Mouse (Mus musculus) gastrocnemius, postnatal 4 days (tissue): Measurements from ENCODE around the gene Fhl3. TPM values are rescaled to one million over a fixed set of nuclear protein-coding genes. Genes with fewer than 3 reads are reported as not detected.
A peak's percentile ranks its signal among the peaks of the same experiment; 100 is the strongest.
"Not testable (repeated sequence)": the region's sequence is repeated elsewhere in the genome, so short reads cannot be mapped to it uniquely, and the experiment has no call there.

Experiments
- DNase-seq, 2 experiments: peaks; one replicate each; pipeline ENCODE4 v3.0.0; 2021 to 2022; ENCODE audit warnings: low spot score in 2 of 2, mixed read lengths in 2 of 2
- total RNA-seq, 2 experiments: library from RNA; stranded (reverse); gene quantifications; 2 replicates each; pipeline ENCODE4 v1.2.3; 2021

The Fhl3 gene
- total RNA-seq, 2 experiments from 2014 or later = 73.0 to 81.8 TPM

DNA sequence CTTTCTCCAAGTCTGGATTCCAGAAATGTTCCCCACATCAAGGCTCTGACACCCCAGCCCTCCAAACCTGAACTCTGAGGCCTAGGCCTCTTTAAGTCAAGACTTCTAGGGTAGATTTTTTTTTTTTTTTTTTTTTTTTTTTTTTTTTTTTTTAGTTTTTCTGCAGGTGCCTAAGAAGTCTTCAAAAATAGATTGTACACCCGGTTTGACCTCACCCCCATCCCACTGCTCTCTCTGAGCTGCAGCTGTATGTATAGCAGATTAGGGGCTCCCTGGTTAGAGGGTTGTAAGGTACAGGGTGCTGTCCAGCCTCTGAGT, 7.7 kb downstream of the Fhl3 start:
- DNase-seq = not testable (repeated sequence)

DNA sequence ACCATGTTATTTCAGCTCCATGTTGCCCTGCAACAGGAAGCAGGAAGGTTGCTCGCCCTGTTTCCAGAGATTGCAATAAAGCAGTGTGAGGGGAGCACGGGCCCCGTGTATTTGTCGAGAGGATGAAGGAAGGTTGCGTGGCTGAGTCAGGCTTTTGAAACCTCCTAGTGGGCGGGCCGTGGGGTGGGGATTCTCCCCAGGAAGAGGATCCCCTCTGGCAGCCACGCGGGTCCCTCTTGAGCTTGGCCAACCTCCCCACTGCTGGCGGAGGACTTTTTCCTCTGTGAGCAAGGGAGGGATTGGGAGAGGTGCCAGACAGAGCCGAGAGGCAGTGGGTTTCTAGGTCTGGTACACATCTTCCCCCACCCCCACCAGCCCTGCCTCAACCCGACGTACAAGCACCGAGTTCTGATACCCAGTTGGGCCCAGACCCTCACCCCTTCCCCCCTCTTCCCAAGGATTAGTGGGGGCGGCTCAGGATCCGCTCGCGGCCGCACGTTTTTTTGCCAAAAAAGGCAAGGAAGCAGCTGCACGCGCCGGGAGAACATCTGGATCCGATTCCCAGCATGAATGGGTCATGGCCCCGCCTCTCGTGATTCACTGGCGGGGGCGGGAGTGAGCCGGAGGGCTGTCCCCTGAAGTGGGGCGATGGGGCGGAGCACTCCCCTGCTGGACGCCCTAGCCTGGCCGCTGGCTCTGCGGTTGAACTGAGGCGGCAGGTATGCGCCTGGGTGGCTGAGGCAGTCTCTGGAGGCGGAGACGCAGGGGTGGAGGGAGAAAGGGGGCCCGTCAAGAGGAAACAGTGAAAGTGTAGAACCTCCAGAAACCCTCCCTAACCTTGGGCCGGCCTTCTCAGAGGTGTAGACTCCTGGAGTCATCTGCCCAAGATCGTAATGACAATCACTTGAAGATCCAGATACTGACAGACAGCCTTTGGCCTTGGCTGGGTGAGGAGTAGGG, 8.3 kb downstream of the Fhl3 start:
- DNase-seq = peak; percentile 87 to 94

DNA sequence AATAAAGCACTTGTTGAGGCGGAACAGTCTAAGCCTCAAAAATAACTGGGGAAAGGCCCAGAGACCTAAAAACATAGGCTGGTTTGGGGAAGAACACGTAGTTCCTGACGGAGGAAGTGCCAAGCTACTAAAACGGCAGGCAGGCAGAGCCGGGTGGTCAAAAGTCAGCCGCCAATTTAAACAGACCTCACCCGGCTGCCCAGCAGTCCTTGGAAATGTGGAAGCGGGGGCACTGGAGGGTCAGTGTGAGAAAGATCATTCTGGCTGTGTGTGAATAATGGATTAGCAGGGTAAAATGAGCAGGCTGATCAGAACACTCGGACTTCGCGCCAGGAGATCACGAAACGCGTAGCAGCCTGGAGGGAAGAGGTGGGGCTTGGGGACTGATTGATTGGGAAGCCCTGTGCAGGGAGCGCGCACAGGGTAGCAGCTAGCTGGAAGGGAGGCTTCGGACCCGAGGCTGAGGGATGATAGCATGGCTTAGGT, 9.5 kb downstream of the Fhl3 start:
- peak in 1 of 2 experiments; percentile 54 for DNase-seq

DNA sequence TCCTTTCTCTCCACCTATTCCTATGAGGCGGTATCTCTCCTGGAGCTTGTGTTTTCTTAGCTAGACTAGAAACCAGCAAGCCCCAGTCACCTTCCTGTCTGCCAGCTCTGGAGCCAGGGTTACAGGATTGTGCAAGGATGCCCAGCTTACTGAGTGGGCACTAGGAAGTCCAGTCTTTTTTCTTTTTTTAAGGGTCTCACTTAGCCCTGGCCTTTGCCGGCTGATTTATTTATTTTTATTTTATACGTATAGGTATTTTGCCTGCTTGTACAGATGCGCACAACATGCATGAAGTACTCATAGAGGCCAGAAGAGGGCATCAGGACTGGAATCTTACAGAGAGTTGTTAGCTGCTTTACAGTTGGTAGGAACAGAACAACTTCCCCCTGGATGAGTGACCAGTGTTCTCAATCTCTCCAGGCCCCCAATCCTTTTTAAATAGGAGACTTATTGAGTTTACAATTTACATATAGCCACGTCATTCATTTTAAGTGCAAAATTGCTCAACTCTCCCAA, 10.3 kb downstream of the Fhl3 start:
- peak in 1 of 2 experiments; percentile 34 for DNase-seq

DNA sequence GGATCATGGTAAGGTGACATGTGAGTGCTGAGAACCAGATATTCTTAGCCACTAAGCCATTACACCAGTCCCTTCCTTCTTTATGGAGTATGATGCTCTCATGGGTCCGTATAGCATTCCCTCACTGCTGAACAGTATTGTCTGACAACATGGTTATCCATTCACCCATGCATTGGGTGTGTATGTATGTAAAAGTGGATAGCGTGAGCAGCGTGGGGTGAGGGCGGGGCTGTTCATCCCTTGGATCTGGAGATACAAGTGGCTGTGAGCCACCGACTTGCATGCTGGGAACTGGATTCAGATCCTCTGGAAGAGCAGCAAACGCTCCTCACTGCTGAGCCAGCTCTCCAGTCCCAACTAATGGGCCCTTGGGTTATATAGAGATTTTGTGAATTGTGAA, 12.1 kb downstream of the Fhl3 start:
- DNase-seq = no peak

DNA sequence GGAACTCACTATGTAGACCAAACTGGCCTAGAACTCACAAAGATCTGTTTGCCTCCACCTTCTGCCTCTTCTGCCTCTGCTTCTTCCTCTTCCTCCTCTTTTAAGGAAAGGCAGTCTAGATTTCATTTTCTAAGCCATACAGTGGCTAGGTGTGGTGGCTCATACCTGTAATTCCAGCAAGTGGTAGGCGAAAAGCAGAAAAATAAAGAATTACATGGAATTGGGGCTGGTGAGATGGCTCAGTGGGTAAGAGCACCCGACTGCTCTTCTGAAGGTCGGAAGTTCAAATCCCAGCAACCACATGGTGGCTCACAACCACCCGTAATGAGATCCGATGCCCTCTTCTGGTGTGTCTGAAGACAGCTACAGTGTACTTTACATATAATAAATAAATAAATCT, 13.3 kb downstream of the Fhl3 start:
- DNase-seq = not testable (repeated sequence)

DNA sequence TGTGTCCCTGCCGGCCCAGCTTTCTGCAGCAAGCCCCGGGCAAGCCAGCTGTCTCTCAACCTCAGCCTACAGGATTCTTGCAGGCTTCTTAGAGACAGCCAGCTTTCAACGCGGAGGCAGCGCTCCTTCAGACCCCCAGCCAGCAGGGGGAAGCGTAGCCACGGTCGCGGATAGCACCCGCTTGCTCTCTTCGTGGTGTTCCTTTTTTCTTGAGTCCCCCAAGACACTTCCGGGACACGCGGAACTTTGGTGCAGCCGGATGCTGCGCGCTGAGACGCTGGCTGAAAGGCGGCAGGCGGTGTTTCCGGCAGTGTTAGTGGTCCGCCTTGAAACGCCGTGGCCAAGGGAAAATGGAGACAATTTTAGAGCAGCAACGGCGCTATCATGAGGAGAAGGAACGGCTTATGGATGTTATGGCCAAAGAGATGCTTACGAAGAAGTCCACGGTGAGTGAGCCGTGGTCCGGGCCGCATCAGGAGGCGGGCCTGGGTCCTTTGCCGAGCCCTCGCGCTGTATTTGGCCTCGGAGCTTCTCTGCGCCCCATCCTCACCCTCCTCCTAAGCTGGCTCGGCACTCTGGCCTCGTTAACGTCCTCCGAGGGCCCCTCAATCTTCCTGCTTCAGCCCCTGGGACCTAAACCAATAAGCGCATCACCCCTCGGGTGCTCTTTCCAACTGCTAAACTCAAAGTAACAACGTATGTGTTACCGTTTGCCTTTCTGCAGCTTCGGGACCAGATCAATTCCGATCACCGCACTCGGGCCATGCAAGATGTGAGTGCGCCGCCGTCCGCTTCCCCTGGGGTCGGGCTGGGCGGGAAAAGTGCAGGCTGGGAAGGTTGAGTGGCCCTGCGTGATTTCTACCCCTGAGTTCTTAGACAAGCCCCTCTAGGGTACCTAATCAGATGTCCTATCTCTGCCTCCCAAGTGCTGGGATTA, 14.3 kb downstream of the Fhl3 start, which contains the start of gene Sf3a3:
Sf3a3 (plus strand) TSS at position 232 of the 937 bp plus-strand sequence.
- peak; percentile 86 to 93 for DNase-seq

DNA sequence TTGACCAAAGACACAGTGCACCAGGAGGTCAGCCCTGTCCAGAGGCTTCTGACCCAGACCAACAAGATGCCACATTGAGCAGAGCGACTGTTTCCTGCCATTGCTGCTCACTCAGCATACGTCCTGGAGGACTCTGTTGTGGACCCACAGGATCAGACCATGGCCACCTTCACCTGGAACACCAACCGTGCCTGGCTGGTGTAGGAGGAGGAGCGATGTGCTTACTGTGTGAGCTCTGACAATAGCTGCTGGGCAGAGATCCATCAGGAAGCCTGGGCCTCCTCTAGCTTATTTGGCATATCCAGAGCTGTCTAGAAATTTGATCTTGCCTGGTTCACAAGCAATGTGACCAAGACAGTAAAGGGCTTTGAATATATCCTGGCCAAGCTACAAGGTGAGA, 18.6 kb downstream of the Fhl3 start:
- DNase-seq = no peak

DNA sequence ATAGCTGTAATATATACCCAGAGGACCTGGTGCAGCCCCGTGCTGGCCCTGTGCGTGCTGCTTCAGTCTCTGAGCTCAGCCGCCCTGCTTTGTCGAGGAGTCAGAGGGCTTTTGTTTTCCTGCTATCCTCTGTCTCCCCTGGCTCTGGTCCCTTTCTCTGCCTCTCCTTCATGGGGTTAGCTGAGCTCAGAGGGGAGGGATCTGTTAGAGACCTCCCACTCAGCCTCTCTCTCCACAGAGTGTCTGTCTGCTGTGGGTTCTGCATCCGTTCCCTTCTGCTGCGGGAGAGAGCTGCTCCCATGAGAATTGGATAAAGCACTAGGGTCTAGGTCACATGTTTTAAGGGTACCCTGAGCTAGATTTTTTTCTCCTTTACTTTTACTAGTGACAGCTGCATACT, 25.6 kb downstream of the Fhl3 start:
- no peak for DNase-seq

DNA sequence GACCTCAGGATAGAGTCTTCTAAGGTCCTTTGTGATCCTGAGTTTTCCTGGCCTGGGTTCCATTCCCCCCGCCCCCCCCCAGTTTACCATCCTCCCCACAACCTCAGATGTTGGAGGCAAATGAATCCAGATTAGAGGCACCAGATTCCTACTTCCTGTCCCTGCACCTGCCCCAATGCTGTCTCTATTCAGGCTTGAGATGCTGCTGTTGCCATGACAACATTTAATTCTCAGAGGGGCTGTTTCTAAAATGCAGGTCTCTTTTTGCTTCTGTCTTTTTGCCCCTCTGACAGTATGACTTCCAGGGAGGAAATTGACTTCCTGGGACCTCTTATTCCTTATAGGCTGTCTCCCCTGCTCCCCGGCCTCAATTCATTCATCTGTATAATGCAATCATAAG, 36.5 kb downstream of the Fhl3 start:
- DNase-seq = no peak

DNA sequence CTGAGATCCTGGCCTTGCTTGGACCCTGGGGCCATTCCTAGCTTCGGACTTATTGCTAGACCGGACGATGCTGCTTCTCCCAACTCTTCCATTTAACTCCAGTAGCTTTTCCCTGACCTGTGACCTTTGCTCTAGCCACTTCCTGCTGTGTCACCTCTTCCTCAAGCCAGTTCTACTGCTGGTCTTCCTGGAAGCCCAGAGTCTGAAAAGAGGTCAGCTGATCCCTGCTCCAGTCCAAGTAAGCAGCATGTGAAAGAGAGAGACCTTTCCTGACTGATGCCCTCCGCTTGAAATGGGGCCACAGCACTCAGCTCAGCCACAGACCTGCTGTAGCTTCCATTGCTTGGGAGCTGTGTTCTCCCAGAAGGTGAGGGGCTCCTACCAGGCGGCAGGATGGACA, 37.0 kb downstream of the Fhl3 start:
- no peak for DNase-seq

DNA sequence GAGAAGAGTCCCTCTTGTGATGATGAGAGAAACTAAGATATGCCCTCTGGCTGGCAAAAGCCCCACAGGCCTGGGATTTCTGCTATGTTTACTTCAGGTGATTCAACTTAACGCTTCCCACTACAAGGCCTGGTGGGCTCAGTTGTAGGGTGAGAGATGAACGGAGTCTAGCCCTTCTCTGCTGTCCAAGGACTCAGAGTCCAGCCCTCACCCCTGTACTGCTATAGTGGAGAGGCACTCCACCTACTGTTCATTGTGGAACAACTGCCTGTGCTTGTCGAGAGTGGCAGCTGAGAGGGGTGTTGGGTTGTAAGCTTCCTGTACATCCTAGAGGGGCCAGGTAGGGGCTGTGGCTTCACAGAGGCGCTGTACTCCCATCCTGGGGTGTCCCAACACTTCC, 37.5 kb downstream of the Fhl3 start:
- DNase-seq = no peak

DNA sequence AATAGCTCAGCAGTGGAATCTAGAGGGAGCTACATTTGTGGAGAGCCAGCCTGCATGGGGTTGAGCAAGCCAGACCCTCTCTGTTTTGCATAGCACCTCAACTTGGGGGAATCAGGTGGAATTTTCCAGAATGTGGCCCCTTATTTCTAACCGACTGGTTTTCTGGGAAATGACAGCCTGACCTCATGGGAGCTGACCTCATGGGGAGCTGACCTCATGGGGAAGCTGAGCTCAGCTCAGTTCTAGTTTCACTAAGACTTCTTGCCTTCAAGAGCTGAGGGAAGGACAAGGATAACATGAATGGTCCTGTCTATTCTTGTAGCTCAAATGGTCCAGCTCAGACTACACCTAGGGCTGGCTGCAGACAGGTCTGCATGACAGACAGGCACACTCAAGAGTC, 38.3 kb downstream of the Fhl3 start:
- DNase-seq = no peak

DNA sequence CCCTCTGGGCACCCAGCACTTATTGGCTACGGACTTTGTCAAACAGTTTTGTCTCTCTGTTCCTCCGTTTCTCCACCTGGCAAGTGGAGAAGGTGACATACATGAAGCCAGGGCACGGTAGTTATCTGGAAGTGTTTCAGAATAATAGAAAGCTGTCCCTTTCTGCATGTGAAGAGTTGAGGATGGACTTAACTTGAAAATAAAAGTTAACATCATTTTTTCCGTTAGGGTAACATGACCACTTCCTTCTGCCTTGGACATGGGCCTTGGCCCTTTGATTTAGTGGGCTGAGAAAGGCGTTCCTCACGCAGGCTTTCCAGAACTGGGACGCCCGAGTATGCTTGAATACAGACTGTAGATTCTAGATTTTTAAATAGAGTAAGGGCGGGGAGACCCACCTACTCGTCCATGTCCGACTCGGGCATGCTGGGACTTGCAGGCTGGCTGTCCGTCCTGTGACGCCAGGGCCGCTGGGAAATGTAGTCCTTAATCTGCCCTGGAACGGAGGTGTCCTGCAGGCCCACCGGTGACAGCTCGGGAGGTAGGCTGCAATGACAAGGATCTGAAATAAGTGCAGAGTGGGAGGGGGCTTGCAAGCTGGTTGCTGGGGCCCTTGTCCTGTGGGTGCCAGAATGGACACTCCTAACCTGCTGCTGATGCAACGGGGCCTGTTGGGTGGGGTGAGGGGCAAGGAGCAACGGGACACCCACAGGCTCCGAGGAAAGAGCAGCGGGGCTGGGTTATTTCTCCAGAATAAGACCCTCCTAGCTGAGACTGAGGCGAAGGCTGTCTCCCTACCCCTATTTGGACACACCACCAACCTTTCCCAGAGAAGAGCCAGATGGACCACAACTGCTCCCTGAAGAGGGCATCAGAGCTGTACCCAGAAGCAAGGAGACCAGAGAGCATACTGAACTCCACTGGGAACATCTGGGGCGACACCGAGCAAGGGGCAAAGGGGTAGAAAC, 41.2 kb downstream of the Fhl3 start, which contains the start of gene Inpp5b:
Inpp5b (plus strand) TSS at position 475 of the 968 bp plus-strand sequence.
- DNase-seq = peak; percentile 46 to 80

DNA sequence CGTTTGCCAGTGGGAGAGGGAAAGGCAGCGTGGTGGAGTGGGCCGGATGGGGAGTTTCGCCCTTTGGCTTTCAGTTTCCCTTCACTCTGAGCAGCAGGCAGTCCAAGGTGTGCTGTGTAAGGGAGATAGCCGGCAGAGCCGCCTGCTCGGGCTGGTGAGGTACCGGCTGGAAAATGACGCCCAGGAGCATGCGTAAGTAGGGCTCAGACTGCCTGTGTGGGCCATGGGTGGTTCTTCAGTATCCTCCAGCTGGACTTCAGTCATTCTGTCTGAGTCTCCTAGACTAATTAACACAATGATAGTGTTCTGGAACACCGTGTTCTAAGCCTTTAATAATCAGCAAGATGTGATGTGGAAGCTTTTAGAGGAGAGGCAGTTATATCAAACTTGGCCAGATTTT, 42.3 kb downstream of the Fhl3 start:
- no peak for DNase-seq

DNA sequence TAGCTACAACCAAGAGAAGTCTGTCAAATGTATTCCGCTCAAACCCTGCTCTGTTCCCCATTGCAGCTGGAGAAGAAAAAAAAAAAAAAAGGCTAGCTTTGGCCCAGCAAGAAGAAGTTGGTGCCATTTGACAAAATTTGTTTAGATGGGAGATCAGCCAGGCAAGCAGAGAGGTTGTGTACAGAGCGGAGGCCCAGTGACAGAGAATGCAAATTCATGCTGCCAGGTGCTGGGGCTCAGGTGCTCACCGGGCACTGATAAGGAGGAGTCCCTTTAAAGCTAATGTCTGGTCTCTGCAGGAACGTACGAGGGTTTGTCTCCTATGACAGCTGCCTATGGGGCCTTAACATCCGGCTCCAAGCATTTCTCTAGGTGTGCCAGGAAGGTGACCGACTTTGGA, 46.1 kb downstream of the Fhl3 start:
- DNase-seq = no peak

DNA sequence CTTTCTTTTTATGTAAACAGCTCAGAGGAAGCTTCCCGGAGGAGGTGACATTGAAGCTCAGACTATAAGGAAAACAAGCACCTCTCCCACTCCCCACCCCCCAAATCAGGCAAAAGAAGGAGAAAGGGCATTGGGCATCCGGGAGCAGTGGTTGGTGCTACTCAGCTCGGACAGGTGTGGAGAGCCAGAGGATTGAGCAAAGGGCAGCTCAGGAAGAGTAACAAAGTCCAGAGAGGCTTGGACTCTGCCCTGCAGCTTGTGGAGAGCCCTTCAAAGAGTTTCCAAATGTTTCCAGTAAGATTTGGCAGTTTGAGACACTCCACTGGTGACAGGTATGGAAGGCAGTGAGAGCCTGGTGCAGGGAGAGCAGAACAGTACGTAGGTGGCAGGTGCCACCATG, 47.4 kb downstream of the Fhl3 start:
- DNase-seq = no peak

DNA sequence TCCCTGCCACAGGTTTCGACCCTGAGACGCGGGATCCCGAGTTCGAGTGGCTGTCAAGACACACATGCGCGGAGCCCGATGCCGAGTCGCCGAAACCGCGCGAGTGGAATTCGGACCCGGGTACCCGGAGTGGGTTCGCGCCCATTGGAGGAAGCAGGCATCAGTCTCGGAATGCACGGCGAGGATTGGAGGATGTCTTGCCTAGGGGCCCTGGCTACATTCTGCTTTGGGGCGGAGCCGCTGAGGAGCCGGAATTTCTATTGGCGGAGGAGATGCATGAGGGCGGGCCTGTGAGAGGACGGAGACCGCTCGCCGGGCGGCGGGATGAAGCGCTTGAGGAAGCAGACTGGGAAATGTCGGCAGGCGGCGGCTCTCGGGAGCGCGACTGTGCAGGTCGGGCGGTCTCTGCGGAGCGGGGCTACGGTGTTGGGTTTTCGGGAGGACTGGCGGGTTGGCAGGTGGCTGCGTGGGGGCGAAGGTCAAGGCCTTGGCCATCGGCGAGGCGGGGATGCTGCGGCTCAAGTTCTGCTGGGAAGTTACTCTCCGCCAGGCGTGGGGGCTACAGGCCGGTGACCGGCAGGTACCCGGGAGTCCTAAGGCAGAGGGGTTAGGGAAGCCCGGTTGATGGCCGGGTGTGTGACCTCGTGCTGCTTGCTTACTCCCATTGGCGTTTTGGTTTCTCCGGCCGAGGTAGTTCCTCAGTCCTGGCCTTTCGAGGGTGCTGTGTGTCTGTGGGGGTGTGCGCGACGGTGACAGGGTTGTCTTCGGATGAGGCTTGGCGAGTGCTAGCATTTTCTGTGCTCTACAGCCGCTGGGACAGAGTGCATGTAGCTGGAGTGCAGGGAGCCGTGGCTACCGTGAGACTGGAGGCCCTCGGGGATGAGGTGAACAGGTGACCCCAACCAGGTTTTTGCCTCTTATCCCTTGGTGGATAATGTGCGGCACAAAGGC, 51.1 kb downstream of the Fhl3 start:
- DNase-seq = peak; percentile 93 to 97
